Mouse (Mus musculus) CH12F3 (cell line): ENCODE results near the gene B230217C12Rik.

Experiments used
- in situ Hi-C: fragments of 300-500 bp; cut with MboI; formaldehyde crosslinking; loops from 2 replicates; pipeline ENCODE4 v1.14.3; 2020; ENCODE audit warnings: low sequenced_read_pairs

Gene B230217C12Rik

GRCm38 (mm10) chr11:97808621-97809234 lies 31.9 kb upstream of the B230217C12Rik start:
- in situ Hi-C loops = no loop called here

- in situ Hi-C loops = no loop called here
These were observed 31.1 kb upstream of the B230217C12Rik start for GRCm38 (mm10) chr11:97809235-97810121.

- in situ Hi-C loops = no loop called here
These were observed 30.2 kb upstream of the B230217C12Rik start for GRCm38 (mm10) chr11:97810356-97810755.

- in situ Hi-C loops = no loop called here
These were observed 29.6 kb upstream of the B230217C12Rik start for GRCm38 (mm10) chr11:97810970-97811369.

GRCm38 (mm10) chr11:97811569-97812362 lies 28.8 kb upstream of the B230217C12Rik start:
- in situ Hi-C loops = no loop called here

GRCm38 (mm10) chr11:97812491-97812921 lies 28.1 kb upstream of the B230217C12Rik start:
- in situ Hi-C loops = no loop called here

GRCm38 (mm10) chr11:97813085-97813484 lies 27.5 kb upstream of the B230217C12Rik start:
- in situ Hi-C loops = no loop called here

- in situ Hi-C loops = no loop called here
These were observed 26.6 kb upstream of the B230217C12Rik start for GRCm38 (mm10) chr11:97813746-97814515.

GRCm38 (mm10) chr11:97815736-97816135 lies 24.8 kb upstream of the B230217C12Rik start:
- in situ Hi-C loops = no loop called here

GRCm38 (mm10) chr11:97816176-97816575 lies 24.4 kb upstream of the B230217C12Rik start:
- in situ Hi-C loops = no loop called here

- in situ Hi-C loops = no loop called here
These were observed 23.7 kb upstream of the B230217C12Rik start for GRCm38 (mm10) chr11:97816916-97817315.

GRCm38 (mm10) chr11:97817379-97817778 lies 23.2 kb upstream of the B230217C12Rik start:
- in situ Hi-C loops = no loop called here

GRCm38 (mm10) chr11:97818003-97818402 lies 22.6 kb upstream of the B230217C12Rik start:
- in situ Hi-C loops = no loop called here

- in situ Hi-C loops = no loop called here
These were observed 22.0 kb upstream of the B230217C12Rik start for GRCm38 (mm10) chr11:97818571-97818970.

- in situ Hi-C loops = no loop called here
These were observed 21.5 kb upstream of the B230217C12Rik start for GRCm38 (mm10) chr11:97819102-97819501.

- in situ Hi-C loops = no loop called here
These were observed 20.7 kb upstream of the B230217C12Rik start for GRCm38 (mm10) chr11:97819923-97820322.

- in situ Hi-C loops = no loop called here
These were observed 19.7 kb upstream of the B230217C12Rik start for GRCm38 (mm10) chr11:97820840-97821239.

GRCm38 (mm10) chr11:97821401-97822064 lies 19.0 kb upstream of the B230217C12Rik start:
- in situ Hi-C loops = no loop called here

- in situ Hi-C loops = no loop called here
These were observed 17.6 kb upstream of the B230217C12Rik start for GRCm38 (mm10) chr11:97822840-97823603.
